Mouse (Mus musculus) T-helper 17 cell (primary cell): ENCODE results near the gene Prl6a1.

Source experiments
- in situ Hi-C, 2 experiments: fragments of 300-600 bp; cut with MboI, MseI; formaldehyde crosslinking; loops; 1 replicate in 1 of 2; 2 replicates in 1 of 2; pipeline ENCODE4 v1.15.1; 2025; ENCODE audit warnings: high pct_unique_total_duplicates in 2 of 2

The Prl6a1 gene

GRCm38 (mm10) chr13:27312334-27313225 lies at the start of gene Prl6a1:
TSS of gene Prl6a1 (plus strand) at chr13:27312627.
- in situ Hi-C loops: no loop called here

GRCm38 (mm10) chr13:27334989-27335388 lies 22.6 kb downstream of the Prl6a1 start:
- in situ Hi-C loops: no loop called here

GRCm38 (mm10) chr13:27342733-27343275 lies 30.4 kb downstream of the Prl6a1 start:
- in situ Hi-C loops: no loop called here

- in situ Hi-C loops: no loop called here
Measured at GRCm38 (mm10) chr13:27345373-27345772, 32.9 kb downstream of the Prl6a1 start, which contains the start of gene Prl8a2. TSS of gene Prl8a2 (plus strand) at chr13:27345673.
